Mouse (Mus musculus) adipocyte (in vitro differentiated cells): ENCODE results near the gene Olfr1028.

Experiments
- DNase-seq: peaks from one replicate; pipeline ENCODE4 v3.0.0-alpha.2; 2016; ENCODE audit warnings: low spot score

Olfr1028 gene

DNA sequence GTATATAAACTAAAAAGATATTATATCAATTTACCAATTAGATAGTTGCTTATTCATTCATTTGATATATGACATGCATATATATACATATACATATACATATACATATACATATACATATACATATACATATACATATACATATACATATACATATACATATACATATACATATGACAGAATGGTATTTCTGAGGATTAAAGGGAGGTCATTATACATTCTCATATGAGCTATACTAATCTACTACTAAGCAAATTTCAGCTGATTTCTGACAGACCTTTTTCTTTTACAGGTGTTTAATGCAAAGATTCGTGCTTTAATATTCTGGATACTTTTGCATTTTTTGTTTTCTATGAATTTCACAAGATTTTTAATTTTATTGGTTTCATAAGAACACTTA, at the start of gene Olfr1028:
Olfr1028 (plus strand) TSS at position 301 of the 400 bp plus-strand sequence.
- DNase-seq = no peak

DNA sequence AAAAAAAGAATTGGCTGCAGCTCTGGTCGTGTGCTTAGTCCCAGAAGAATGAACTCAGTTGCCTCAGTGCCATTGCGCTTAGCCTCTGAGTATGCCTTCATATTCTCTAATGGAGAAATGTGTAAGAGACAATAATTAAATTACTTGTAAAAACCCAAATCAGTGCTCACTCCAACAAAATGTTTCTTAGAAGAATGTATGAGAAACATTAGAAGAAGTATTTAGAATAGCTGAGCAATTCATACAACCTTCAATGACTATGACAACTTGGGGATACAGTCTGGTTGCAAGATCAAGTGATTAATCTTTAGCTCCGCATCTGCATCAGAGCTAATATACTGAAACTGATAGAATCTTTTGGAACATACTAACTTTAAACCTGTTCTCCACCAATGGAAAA, 45.3 kb upstream of the Olfr1028 start, which contains the start of gene Olfr1024:
Olfr1024 (minus strand) TSS at position 101 of the 400 bp plus-strand sequence.
- no peak for DNase-seq

DNA sequence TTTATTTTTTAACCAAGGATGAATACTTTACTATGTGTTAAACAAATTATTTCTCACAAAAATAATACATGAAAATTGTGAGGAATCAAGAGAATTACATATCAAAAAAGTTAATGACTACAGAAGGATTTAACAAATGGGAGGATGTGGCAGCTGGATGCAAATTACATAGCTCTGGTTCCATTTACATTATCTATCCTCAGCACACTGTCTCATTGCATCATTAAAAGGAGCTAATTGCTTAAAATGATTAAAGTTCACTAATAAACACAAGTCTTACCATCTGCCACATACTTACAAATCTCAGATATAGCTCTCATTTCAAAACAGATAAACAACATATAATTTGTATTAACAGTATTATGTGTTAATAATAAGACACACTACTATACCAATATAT, 37.0 kb upstream of the Olfr1028 start:
- DNase-seq = no peak

DNA sequence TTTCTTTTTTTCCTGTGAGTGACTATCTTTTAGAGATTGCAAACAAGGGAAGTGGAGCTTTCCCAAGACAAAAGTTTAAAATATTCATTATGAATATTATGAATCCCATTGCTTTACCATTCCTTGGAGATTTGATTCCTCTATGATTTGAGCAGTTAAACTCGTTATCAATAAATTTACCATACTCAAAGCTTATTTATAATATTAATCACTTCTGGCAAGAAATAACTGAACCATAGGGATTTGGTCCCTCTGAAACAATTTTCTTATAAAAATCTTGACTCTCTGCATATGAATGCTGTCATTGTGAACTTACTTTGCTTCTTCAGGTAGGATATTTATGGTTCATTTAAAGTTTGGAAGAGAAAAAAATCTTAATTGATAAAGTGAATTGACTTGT, 35.3 kb upstream of the Olfr1028 start, which contains the start of gene Olfr1025-ps1:
Olfr1025-ps1 (plus strand) TSS at position 301 of the 400 bp plus-strand sequence.
- DNase-seq = no peak

DNA sequence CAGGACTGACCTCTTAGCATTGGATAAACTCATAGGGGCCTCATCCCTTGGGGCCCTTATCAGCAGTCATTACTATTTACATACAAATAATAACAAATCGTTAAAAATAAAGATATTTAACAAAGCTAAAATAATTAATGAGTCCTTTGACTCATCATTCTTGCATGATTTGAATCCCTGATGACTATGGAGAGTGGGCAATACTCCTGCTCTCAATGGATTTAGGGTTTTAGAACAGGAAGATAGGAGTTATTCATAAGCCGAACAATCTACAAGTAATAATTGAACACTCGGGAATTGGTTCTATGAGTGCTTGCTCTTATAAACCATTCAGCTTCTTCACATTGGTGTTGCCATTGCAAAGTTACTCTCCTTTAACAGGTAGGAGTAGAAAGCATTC, 29.0 kb upstream of the Olfr1028 start, which contains the start of gene Olfr1026:
Olfr1026 (plus strand) TSS at position 301 of the 400 bp plus-strand sequence.
- DNase-seq = no peak

DNA sequence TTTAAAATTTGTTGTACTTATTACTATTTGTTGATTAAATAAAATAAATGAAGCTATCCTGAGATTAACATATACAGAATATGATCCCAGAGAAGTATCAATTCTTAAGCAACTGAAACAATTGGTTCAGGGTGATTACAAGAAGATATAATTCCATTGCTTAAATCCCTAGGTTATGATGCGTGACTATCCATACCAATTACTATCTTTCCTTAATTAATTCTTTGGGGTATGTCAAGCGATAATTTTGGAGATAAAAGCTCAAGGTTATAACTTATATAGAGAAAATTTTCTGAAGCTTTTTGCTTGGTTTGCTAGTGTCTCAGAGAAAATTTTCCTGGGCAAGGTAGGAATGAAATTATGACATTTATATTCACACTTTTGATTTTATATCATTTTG, 23.4 kb downstream of the Olfr1028 start, which contains the start of gene Olfr1029:
Olfr1029 (plus strand) TSS at position 301 of the 400 bp plus-strand sequence.
- no peak for DNase-seq

DNA sequence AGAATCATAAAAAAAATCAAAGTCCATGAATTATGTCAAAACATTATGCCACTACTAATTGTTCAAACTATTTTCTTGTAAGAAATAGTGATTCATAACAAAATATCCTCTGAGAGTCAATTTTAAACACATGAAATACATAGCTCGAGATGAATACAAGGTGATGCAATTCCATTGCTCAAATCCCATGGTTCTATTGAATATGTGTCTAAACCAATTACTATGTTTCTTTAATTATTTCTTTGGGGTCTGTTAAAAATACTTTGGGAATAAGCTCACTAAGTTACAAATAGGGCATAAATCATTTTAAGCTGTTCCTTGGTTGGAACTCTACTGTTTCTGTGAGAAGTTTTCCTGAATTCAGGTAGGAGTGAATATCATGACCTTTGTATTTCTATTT, 28.7 kb downstream of the Olfr1028 start, which contains the start of gene Olfr1030:
Olfr1030 (plus strand) TSS at position 301 of the 400 bp plus-strand sequence.
- no peak for DNase-seq

DNA sequence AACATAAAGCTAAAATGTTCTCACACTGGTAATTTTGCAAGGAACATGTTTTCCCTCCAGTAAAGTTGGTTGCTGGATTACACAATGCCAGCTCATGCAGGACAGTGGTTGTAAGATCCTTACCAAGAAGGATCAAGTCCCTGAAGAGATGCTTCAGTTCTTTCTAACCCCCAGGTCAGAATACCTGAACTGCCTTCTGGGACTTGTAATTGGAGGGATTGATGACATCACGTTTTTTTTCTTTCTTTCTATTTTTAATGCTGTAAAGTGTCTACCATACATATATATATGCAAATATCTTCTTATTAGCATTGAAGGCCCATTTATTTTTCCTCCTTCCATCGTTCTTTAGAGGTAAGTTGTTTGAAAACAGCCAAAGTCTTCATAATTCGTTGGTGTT, 39.8 kb downstream of the Olfr1028 start, which contains the start of gene Olfr1031:
Olfr1031 (plus strand) TSS at position 301 of the 400 bp plus-strand sequence.
- DNase-seq = no peak
